Mouse (Mus musculus) kidney, adult 11 months (tissue): ENCODE measurements around the gene Col12a1.

ENCODE experiments used
- DNase-seq: peaks from one replicate; pipeline ENCODE4 v3.0.0; 2022

Col12a1 gene

GRCm38 (mm10) chr9:79600237-79600570, 118.4 kb downstream of the Col12a1 start:
- DNase-seq = no peak

- DNase-seq = peak; percentile 89
Measured at GRCm38 (mm10) chr9:79599395-79600236, 119.0 kb downstream of the Col12a1 start.

- no peak for DNase-seq
Measured at GRCm38 (mm10) chr9:79598578-79598977, 120.1 kb downstream of the Col12a1 start.

GRCm38 (mm10) chr9:79586415-79587195, 132.0 kb downstream of the Col12a1 start:
- no peak for DNase-seq

GRCm38 (mm10) chr9:79566838-79567237, 151.8 kb downstream of the Col12a1 start:
- no peak for DNase-seq

GRCm38 (mm10) chr9:79553297-79553696, 165.3 kb downstream of the Col12a1 start:
- no peak for DNase-seq
